Mouse (Mus musculus) heart, postnatal 25 days (tissue): ENCODE results near the gene Myt1l. TPM values are rescaled to one million over a fixed set of nuclear protein-coding genes. Genes with fewer than 3 reads are reported as not detected.
A peak's percentile ranks its signal among the peaks of the same experiment; 100 is the strongest.

Experiments used
- DNase-seq: peaks from one replicate; pipeline ENCODE4 v3.0.0; 2022; ENCODE audit warnings: low spot score
- intact Hi-C: fragments of 180-260 bp; cut with DNase I; formaldehyde crosslinking; loops from one replicate; pipeline ENCODE4 v1.15.1; 2025
- total RNA-seq, 2 experiments: library from RNA; stranded (reverse); gene quantifications; 2 replicates each; pipeline ENCODE4 v1.2.3; 2021

Myt1l gene
- total RNA-seq, 2 experiments from 2014 or later, result not detected

GRCm38 (mm10) chr12:29644721-29645120 lies 116.5 kb downstream of the Myt1l start:
- intact Hi-C loops, result no loop called here
- DNase-seq, result no peak

GRCm38 (mm10) chr12:29649510-29650152 lies 121.4 kb downstream of the Myt1l start:
- intact Hi-C loops, result no loop called here
- DNase-seq, result no peak

GRCm38 (mm10) chr12:29652516-29652915 lies 124.3 kb downstream of the Myt1l start:
- intact Hi-C loops, result no loop called here
- no peak for DNase-seq

GRCm38 (mm10) chr12:29655197-29655632 lies 127.0 kb downstream of the Myt1l start:
- intact Hi-C loops, result no loop called here
- no peak for DNase-seq

GRCm38 (mm10) chr12:29655673-29656072 lies 127.5 kb downstream of the Myt1l start:
- intact Hi-C loops, result no loop called here
- DNase-seq, result no peak

- intact Hi-C loops, result no loop called here
- no peak for DNase-seq
Observed at GRCm38 (mm10) chr12:29657061-29657460, 128.9 kb downstream of the Myt1l start.

GRCm38 (mm10) chr12:29657870-29658269 lies 129.7 kb downstream of the Myt1l start:
- intact Hi-C loops, result no loop called here
- DNase-seq, result no peak

GRCm38 (mm10) chr12:29671984-29672383 lies 143.8 kb downstream of the Myt1l start:
- intact Hi-C loops, result no loop called here
- no peak for DNase-seq

- intact Hi-C loops, result loop anchor here (1.0 to 5.0 kb wide), 3 partner anchors 37 to 208 kb away; no protein-coding TSS in a partner anchor
- no peak for DNase-seq
Observed at GRCm38 (mm10) chr12:29675594-29676362, 147.6 kb downstream of the Myt1l start.

GRCm38 (mm10) chr12:29682384-29682783 lies 154.2 kb downstream of the Myt1l start:
- intact Hi-C loops, result no loop called here
- DNase-seq, result no peak

GRCm38 (mm10) chr12:29682946-29683345 lies 154.8 kb downstream of the Myt1l start:
- intact Hi-C loops, result no loop called here
- DNase-seq, result no peak

GRCm38 (mm10) chr12:29686241-29686640 lies 158.1 kb downstream of the Myt1l start:
- intact Hi-C loops, result no loop called here
- no peak for DNase-seq

- intact Hi-C loops, result no loop called here
- DNase-seq, result no peak
Observed at GRCm38 (mm10) chr12:29691566-29691965, 163.4 kb downstream of the Myt1l start.

- DNase-seq, result no peak
- intact Hi-C loops, result no loop called here
Observed at GRCm38 (mm10) chr12:29695194-29695593, 167.0 kb downstream of the Myt1l start.

GRCm38 (mm10) chr12:29697526-29698500 lies 169.6 kb downstream of the Myt1l start:
- peak; percentile 37 for DNase-seq
- intact Hi-C loops, result no loop called here

GRCm38 (mm10) chr12:29698541-29698940 lies 170.4 kb downstream of the Myt1l start:
- no peak for DNase-seq
- intact Hi-C loops, result no loop called here

GRCm38 (mm10) chr12:29698976-29699375 lies 170.8 kb downstream of the Myt1l start:
- DNase-seq, result no peak
- intact Hi-C loops, result no loop called here

GRCm38 (mm10) chr12:29699386-29699785 lies 171.2 kb downstream of the Myt1l start:
- intact Hi-C loops, result no loop called here
- no peak for DNase-seq

- intact Hi-C loops, result no loop called here
- no peak for DNase-seq
Observed at GRCm38 (mm10) chr12:29700026-29700425, 171.8 kb downstream of the Myt1l start.

GRCm38 (mm10) chr12:29701076-29701475 lies 172.9 kb downstream of the Myt1l start:
- DNase-seq, result no peak
- intact Hi-C loops, result no loop called here
